Mouse (Mus musculus) urinary bladder, postnatal 14 days (tissue): ENCODE measurements around the gene Sde2.
"Not testable (repeated sequence)": the region's sequence is repeated elsewhere in the genome, so short reads cannot be mapped to it uniquely, and the experiment has no call there.

Source experiments
- DNase-seq: peaks from one replicate; pipeline ENCODE4 v3.0.0; 2021; ENCODE audit warnings: low spot score

The Sde2 gene

DNA sequence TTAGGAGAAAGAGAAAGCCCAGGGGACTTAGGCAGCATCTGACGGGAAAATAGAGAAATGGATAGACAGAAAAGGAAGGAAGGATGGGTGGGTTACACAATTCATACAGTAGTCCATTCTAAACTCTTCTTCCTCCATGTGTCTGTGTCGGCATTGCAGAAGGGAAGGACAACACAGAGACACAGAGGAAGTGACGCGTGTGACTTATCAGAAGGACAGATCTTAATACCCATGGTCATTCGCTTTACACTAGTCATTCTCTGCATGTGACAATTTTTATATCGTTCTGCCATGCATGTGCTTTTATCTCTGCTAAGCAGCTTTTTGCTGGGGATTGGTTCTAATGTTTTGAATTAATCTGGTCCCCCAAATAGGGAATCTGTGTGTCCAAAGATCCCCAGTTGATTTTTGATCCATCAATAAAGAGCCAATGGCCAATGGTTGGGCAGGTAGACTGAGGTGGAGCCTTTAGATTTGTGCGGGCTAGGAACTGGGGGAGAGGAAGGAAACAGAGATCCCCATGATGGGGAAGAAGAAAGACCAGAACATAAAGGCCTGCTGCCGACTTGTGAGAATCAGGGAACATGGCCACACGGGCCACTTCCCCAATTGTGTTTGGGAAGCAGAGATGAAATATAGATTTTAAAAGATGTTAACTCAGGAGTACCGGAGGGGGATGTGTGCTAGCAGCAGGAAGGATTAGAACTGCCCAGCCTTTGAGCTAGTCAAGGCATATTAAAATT, 15.5 kb upstream of the Sde2 start:
- no peak for DNase-seq

DNA sequence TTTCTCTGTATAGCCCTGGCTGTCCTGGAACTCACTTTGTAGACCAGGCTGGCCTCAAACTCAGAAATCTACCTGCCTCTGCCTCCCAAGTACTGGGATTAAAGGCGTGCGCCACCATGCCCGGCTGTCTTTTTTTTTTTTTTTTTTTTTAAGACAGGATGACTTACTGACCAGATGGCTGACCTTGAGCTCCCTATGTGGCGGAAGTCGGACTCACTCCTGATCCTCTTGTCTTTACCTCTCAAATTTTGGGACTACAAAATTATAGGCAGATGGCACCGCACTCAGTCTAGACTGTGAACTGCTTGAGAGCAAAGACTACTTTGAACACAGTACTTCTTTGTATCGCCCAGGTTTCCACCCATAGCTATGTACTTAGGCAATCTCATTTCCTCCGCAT, 14.5 kb upstream of the Sde2 start:
- DNase-seq: not testable (repeated sequence)

GRCm38 (mm10) chr1:180837186-180837585, 13.7 kb upstream of the Sde2 start:
- no peak for DNase-seq

- peak; percentile 40 for DNase-seq
Measured at GRCm38 (mm10) chr1:180838014-180838413, 12.9 kb upstream of the Sde2 start.

DNA sequence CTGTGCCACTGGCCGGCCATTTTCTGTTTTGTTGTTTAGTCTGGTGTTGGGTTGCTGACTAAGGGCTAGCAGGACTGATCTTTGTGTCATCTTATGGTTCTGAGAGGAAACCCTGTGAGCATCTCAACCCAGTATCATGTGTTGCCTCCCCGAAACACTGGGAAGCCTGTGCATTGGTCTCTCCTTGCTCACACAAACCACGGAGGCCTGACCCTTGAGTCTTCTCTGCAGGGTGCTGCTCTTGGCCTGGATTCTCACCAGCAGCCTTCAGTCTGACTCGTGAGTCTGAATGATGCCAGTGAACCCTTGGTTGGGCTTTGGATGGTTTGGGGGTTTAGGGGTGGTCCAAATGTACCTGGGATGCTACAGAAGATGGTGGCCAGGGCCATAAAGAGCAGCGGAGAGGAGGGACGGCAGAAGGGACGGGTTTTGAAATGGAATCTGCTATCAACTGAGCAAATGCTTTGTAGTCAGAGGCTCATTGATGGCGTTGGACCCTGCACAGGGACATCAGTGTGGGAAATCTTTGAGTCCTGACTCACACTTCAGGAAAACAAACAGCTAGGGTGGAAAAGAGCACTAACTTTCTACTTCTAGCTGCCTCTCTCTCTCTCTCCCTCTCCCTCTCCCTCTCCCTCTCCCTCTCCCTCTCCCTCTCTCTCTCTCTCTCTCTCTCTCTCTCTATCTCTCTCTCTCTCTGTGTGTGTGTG, 11.6 kb upstream of the Sde2 start:
- no peak for DNase-seq

DNA sequence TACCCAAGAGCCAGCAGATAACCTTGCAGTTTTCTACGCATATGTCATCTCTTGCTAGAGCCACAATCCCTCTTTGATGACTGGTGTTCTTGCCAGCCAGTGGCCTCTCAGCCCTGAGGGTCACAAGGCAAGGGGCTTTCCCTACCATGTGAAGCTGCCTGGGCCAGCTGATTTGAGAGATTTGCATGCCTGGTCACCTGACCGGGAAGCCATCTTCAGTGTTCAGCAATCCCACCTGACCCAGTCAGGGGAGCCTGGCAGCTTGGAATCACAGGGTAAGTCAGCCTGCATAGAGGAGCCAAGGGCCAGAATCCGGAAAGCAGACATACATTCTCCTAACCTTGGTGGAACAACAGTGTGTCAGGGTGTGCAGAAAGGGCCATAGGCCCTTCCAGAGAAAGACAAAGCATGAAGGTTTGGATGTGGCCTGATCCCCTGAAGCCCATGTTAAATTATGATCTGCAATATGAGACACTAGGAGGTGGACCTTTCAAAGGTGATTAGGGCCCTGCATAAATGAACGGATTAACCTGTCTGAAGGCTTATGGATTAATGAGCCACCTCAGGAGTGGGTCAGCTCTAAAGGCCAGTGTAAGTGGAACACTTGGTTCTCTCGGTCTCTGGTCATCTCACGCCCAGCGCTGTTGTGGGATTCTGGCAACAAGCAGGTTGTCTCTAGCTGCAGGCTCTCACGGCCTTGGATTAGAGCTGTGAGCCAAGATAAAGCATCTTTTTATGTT, 9.2 kb upstream of the Sde2 start:
- DNase-seq: no peak

GRCm38 (mm10) chr1:180848114-180848510, 2.8 kb upstream of the Sde2 start:
- DNase-seq: peak; percentile 77

- peak; percentile 26 for DNase-seq
Measured at GRCm38 (mm10) chr1:180848511-180849241, 2.3 kb upstream of the Sde2 start.

GRCm38 (mm10) chr1:180849701-180850301, 1.1 kb upstream of the Sde2 start:
- DNase-seq: no peak

GRCm38 (mm10) chr1:180858763-180859162, 7.8 kb downstream of the Sde2 start:
- no peak for DNase-seq

GRCm38 (mm10) chr1:180860030-180860429, 9.1 kb downstream of the Sde2 start:
- no peak for DNase-seq

- no peak for DNase-seq
Measured at GRCm38 (mm10) chr1:180863606-180864005, 12.7 kb downstream of the Sde2 start.

- no peak for DNase-seq
Measured at GRCm38 (mm10) chr1:180866001-180866400, 15.1 kb downstream of the Sde2 start.

- peak; percentile 20 for DNase-seq
Measured at GRCm38 (mm10) chr1:180870122-180870650, 19.3 kb downstream of the Sde2 start.

DNA sequence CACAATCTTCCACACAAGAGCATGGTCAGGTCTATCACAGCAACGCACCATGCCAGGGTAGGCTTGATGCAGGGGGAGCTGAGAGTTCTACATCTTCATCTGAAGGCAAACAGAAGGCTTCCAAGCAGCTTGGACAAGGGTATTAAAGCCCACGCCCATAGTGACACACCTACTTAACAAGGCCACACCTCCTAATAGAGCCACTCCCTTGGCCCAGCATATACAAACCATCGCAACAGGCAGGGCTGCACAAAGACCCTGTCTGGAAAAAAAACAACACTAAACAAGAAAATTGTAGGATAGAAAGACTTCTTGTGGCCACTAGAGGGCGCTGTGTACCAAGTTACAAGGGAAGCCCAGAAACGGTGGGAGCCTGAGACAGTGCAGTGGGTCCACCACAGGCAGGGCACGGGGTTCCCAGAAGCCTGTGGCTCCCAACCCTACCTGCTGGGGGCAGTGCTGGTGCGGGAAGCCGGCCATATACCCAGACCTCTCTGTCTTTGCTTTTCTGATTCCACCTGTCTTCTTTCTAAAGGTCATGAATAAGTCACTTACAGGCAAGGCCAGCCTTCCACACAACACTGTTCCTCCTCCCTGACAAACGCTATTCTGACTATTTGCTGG, 23.0 kb downstream of the Sde2 start:
- peak; percentile 39 for DNase-seq

GRCm38 (mm10) chr1:180874615-180875014, 23.7 kb downstream of the Sde2 start:
- DNase-seq: no peak

- no peak for DNase-seq
Measured at GRCm38 (mm10) chr1:180875126-180875525, 24.2 kb downstream of the Sde2 start.

DNA sequence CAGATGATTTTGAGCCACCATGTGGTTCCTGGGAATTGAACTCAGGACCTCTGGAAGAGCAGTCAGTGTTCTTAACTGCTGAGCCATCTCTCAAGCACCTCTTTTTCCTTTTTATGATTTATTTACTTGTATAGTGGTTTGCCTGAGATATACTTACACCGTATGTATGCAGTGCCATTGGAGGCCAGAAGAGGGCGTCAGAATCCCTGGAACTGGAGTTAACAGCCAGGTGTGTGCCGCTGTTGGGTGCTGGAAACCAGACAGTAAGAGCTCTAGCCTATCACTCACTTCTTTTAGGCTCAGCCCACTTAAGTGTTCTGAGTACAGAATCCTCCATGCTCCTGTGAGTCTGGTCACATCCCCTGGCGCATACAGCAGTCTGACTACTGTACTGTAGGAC, 26.5 kb downstream of the Sde2 start:
- no peak for DNase-seq

- DNase-seq: no peak
Measured at GRCm38 (mm10) chr1:180881768-180882167, 30.8 kb downstream of the Sde2 start.

DNA sequence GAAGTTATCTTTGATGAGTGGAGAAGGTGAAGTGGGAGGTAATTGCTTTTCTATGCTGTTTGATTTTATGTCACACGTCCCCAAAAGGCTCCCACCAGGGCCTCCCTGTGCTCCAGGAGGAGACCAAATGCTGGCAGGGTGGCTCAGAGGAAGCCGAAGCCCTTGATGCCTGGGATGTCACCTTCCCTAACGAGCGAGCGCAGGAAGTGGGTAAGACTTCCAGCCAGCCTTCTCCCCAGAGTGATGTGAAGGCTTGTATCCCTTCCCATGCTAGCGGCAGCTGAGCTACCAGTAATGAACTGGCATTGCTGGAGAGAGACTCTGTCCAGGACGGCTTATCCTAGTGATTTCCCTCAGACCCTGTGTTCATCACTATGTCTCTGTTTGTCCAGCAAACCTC, 32.8 kb downstream of the Sde2 start:
- DNase-seq: no peak

GRCm38 (mm10) chr1:180884484-180884883, 33.6 kb downstream of the Sde2 start:
- DNase-seq: no peak
